Mouse (Mus musculus): ENCODE data around the gene Nexn.

Nexn gene

DNA sequence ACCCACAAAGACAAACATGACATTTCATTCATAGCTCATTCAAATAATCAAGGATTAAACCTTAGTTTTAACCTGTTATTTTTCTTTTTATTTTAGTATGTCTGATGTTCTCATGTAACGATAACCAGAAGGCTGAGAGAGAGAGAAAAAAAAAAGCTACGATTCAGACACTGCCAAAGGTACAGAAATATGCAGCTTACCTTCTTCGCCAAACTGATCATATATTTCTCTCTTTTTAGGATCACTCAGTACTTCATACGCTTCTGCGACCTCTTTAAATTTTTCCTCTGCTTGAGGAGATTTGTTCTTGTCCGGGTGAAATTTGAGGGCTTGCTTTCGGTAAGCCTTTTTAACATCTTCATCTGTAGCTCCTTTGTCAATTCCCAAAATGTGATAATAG is 73.0 kb downstream of the Nexn start:
- DNase-seq = no peak

DNA sequence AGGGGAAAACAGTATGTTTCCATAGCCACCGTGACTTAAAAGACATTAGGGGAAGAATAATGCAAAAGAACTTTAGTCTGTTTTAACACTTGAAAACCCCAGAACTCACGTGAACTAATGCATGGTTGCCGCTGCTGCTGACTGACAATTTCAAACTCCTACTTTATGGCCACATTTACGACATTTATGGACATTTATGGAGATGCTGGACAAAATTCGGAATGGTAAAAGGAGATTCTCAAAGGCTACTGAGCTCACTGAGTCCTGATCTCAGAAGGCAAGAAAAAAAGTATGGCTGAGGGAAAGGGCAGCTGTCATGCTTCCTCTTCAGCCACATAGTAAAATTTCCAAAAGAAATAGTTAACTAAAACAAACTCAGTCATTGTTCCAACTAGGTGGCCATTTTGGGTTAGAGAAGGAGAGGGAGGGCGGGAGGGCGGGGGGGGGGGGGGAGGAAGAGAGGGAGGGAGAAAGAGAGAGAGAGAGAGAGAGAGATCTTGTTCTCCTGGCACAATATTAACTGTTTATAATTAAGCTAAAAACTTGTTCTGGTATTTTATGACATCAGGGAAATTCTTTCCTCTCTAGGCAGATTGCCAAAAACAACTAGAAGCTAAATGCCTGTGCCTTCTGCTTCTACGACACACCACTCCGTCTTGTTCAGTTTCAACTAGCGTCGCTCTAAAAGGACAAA is 73.8 kb downstream of the Nexn start:
- no peak for DNase-seq

DNA sequence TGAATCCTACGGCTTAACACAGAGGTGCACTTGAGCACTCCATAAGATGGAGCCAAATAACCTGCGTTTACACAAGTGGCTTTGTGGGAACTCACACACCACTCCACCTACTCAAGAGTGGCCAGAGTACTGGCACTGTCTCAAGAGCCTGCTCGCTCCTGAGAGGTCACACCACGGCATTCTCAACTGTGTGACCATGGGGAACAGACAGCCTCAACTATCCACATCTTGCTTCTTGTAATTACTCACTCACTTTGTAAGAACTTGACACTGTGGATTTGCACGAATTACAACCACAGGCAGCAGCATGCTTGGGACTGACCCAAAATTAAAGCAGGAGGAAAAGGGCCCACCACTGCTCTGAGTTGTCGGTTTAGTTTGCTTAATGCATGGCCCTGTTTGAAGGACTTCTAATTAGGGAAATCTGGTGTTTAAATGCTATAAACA is 74.3 kb downstream of the Nexn start:
- no peak for DNase-seq

DNA sequence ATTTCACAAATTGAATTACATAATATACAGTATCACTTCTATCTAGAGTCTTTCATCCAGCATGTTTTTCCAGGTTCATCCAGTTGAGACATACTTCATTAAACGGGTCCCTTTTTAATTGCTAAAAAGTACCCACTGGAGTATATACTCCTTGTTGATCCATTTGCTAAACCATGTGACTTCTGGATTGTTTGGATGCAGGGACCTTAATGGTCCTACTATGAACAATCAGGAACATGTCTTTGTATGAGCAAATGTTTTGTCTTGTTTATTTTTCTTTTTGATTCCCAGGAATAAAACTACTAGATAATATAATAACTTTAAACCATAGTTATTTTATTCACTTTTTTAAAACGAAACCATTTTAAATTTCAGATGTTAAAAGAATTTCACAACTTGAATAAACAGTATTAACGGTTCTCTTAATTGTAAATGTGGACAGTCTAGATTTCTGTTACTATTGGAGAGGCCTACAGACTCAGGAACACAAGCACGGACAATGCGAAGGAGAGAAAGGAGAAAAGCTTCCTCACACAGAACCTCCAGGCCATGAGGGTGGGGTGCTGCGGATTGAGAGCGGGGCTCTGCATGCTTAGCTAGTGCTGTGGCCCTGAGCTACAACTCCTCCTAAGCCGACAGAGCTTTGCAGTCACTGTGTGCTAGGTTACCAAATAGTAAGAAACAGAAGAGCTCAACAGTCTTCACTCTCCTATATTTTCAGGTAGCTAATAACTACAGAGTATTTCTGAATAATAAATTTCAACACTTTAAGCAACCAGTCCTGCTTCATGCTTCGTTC is 75.3 kb downstream of the Nexn start:
- DNase-seq = no peak

DNA sequence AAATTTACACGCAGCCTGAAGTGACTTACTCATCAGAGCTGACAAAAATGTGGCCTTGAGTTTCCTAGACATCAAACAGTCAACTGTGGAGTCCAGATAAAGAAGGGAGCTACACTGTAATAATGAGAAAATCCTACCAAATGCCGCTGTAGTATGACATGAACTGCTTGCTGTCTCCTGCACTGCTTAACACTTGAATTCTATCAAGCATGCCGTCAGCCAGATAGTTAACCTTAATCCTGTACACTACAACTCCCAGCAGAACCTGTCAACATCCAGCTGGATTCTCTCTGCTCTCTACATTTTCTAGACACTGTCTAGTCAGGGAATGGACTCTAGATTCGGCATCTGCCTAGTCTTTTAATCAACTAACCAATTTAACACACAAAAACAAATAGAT is 76.8 kb downstream of the Nexn start:
- DNase-seq = no peak

Measured in cerebellum, adult 11 months (tissue).